Mouse (Mus musculus) erythroblast, embryonic 14.5 days (primary cell): ENCODE results near the gene Hpd.
"Not testable (repeated sequence)": the region's sequence is repeated elsewhere in the genome, so short reads cannot be mapped to it uniquely, and the experiment has no call there.

Experiments used
- GATA1 ChIP-seq: IDR thresholded peaks from 2 replicates; pipeline ENCODE4 v1.6.1; 2012; ENCODE audit warnings: low read length, inconsistent platforms, mixed read lengths
- TAL1 ChIP-seq: IDR thresholded peaks from 3 replicates; pipeline ENCODE4 v1.6.1; 2012; ENCODE audit warnings: low read length, inconsistent platforms, mixed read lengths

DNA sequence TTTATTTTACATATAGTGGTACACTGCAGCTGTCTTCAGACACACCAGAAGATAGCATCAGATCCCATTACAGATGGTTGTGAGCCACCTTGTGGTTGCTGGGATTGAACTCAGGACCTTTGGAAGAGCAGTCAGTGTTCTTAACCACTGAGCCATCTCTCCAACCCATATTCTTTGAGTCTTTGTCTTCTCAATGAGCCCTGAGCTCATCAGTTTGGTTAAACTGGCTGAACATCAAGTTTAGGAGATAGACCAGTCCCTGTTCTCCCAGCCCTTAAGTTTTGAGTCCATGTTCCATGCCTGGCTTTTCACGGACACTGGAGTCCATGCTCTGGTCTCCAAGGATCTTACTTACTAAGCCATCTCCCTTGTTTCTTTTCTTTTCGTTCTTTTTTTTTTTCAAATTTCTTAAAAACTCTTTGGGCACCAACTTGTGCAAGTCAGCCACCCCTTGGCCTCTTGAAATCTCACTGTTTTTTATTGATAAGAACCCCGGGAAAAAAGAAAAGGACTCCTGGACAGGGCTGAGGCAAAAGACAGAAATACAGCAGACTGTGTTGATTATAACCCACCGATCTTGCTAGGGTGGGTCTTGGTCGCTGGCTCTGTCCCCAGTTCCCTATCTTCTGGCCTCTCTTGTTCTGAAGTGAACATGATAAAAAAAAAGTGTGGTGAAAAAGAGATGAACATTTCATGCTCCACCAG, 40.0 kb upstream of the Hpd start:
- not testable (repeated sequence) for TF ChIP-seq TAL1, GATA1
